Mouse (Mus musculus) brain, adult 2 months (tissue): Measurements from ENCODE around the gene Celf2.

Source experiments
- DNase-seq: peaks from one replicate; pipeline ENCODE4 v3.0.0; 2011; ENCODE audit warnings: low read depth, low spot score

The Celf2 gene

GRCm38 (mm10) chr2:7026737-7027136, 482.6 kb downstream of the Celf2 start:
- DNase-seq, result no peak

GRCm38 (mm10) chr2:7025594-7025993, 483.8 kb downstream of the Celf2 start:
- peak; percentile 52 for DNase-seq

- DNase-seq, result peak; percentile 30
Measured at GRCm38 (mm10) chr2:7022184-7022583, 487.2 kb downstream of the Celf2 start.

- DNase-seq, result no peak
Measured at GRCm38 (mm10) chr2:7017384-7018113, 491.8 kb downstream of the Celf2 start.

DNA sequence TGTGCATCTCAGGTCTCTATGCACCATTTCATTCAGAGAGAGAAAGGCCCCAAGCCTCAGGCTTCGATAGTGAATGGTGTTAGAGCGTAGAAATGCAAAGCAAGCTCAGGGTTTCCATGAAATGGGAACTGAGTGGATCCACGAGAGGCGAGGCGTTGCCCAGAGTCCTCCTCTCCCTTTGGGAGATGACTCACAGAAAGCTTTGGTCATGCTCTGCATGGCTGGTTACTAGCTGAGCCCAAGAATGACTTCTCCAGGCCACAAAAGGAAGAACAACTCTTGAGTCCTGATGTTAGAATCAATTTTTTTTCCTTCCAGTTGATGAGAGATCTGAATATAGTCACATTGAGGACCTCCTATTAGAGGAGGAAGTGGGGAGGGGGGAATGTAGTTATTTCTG, 496.2 kb downstream of the Celf2 start:
- DNase-seq, result peak; percentile 42

- DNase-seq, result peak; percentile 62
Measured at GRCm38 (mm10) chr2:7006816-7007215, 502.5 kb downstream of the Celf2 start.

DNA sequence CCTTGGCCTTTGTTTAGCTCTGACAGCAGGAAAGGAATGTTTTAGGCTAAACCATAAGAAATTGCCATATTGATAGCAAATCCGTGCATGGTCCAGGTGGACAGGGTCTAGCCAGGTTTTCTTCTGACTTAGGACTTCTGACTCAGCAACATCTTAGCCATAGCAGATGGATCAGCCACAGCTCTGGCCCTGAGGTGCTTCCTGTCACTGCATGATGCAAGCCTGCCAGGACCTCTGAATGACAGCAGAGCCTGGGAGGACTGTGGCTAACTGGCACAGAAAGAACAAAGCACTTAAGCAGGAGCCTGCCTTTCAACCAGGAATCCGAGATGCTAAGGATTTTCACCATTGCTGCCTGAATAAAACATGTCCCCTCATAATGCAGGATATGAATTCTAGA, 507.4 kb downstream of the Celf2 start:
- DNase-seq, result peak; percentile 95

- peak; percentile 45 for DNase-seq
Measured at GRCm38 (mm10) chr2:6991010-6991421, 518.3 kb downstream of the Celf2 start.

DNA sequence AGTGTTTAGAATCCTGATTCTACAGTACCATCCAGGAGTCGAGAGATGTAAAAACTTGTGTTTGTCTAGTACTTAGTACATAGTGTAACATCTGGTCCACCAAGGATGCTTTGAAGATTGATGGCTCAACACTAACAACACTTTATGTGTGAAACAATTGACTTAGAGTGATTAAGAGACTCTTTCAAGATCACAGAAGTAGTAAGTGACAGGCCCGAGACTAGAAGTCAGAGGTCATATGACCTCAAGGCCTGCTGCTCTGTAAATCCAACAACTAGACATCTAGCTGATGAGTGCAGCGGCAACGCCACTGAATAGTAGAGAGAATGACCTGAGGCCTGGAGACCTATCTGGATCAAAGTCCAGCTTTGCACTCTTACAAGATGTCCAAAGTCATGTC, 523.7 kb downstream of the Celf2 start:
- no peak for DNase-seq

DNA sequence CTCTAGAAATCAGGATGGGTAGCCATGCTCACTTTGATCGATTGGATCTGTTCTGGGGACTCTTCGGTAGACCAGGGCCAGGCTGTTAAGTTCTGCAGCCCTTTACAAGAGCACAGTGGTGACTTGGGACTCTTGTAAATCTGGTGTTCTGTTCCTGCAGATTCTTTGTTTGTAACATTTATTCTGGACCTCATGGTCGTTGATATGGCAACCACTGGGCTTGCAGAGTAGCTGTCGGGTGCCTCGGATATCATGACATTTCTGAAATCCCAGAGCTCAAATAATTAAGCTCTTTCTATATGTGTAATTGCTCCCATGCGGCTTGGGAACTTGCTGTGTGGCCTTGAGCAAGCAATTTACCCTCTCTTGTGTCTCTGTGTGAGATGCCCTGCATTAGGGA, 525.5 kb downstream of the Celf2 start:
- DNase-seq, result no peak

- DNase-seq, result no peak
Measured at GRCm38 (mm10) chr2:6976300-6976699, 533.1 kb downstream of the Celf2 start.

DNA sequence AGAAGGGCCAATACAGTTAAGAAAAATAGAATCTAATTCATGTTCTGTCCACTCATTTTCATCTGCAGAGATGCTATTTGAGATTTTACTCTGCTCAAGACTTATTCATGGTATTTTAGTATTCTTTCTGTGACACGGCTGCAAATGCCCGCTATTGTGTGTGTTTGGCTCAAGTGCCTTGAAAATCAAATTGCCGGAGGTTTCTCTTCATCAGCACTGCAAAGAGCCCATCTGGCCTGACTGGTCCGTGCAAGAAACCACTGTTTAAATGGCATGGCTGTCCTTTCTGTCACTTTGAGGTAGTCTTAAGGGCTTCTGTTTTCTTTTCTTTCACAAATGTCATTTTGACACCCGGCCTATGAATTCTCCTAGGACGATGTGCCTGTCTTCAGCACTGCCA, 540.1 kb downstream of the Celf2 start:
- DNase-seq, result no peak

DNA sequence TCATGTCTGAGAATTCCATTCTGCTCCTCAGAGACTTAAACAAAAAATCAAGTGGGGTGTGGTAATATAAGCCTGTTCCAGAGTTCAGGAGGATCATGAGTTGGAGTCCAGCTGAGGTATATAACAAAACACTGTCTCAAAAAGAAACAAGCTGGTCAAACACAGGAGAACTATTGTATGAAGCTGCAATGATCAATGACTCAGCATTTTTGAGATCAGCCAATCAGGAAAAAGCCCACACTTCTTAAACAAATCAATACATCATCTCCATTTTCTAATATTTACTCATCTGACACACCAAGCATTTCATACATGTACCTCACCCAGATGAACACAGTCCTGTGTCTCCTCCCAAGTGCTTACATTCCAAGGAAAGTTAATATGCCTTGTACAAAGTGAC, 544.1 kb downstream of the Celf2 start:
- no peak for DNase-seq

DNA sequence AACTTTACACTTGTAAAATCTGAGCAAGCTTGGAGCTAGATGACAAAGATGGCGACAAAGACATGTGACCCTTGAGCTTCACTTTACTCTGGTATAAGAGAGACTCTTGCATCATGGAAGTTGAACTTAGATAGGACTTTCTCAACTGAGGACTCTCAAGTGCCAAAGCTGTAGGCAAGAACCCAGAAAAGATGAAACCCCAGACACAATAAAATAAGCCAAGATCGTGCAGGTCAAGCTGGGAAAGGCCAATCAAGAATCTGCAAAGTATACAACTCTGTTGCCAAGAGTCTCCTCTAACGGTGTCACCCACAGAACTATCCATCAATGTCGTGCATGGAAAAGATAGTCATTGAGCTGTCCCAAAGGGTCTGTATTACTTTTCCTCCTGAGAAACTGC, 558.7 kb downstream of the Celf2 start:
- no peak for DNase-seq

DNA sequence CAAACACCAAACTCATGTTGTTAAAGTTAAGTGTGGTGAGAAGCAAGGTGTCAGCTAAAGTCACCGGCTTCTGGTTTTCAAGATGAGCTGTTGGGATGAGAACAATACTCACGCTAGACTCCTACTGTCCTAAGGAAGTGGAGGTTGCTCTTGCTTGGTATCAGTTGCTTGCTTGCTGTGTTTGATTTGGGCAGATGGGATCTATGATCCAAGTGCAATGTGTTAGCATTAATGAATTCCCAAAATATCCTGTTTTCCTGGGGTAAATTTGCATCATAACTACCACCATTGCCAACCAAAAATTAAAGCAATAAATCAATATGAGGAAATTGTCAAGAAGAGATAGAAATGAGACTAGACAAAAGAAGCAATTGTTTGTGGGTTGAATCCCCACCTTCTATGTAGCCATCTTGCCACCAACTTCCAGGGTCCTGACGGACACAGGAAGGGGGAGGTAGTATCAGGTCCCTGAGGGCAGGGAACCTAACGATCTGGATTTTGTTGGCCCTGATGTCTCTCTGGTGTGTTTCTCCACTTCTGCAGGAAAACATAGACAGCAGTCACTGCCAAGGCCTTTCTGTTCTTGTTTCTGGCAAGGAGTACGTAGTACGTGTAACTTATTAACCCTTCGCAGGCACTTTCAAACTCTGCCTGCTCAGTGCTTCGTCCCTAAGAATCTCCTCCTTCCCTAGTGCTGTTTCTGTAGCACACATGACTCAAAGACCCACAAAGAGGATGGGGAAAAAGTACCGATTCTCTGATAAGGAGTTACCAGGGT, 563.5 kb downstream of the Celf2 start:
- no peak for DNase-seq

- peak; percentile 62 for DNase-seq
Measured at GRCm38 (mm10) chr2:6943651-6944050, 565.7 kb downstream of the Celf2 start.

- DNase-seq, result no peak
Measured at GRCm38 (mm10) chr2:6942635-6943390, 566.5 kb downstream of the Celf2 start.

DNA sequence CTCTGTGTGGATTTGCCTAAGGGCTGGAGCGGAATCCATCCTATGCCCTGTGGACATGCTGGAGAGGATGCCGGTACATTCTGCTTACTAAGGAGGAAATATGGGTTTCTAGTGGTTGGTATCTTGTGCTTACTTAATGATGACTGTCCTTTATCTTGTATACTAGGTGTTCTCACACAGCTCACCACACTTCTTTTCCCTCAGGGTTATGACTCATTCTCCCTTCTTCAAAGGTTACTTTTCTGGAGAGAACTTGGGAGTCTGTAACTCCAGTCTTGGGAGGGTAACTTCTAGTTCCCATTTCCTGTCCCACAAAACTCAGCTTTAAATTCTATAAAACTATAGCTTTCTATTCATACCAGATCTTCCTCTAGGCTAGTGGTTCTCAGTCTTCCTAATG, 570.2 kb downstream of the Celf2 start:
- DNase-seq, result no peak

DNA sequence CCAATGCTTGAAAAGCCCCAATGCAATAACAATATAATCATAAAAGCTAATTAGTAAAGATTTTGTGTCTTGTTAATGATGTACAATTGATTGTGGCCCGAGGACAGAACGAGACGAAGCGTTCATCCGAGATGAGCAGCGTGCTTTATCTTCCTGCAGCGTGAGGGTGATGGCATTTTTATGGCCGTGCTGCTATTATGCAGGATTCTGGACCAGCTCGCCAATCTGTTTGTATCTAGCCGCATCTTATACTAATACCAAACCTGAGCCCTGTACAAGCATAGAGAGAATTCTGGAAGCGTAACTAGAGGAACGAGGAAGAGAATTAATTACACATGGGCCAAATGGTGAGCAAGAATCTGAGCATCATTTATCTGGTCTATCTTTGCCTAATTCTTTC, 576.2 kb downstream of the Celf2 start:
- DNase-seq, result peak; percentile 21

DNA sequence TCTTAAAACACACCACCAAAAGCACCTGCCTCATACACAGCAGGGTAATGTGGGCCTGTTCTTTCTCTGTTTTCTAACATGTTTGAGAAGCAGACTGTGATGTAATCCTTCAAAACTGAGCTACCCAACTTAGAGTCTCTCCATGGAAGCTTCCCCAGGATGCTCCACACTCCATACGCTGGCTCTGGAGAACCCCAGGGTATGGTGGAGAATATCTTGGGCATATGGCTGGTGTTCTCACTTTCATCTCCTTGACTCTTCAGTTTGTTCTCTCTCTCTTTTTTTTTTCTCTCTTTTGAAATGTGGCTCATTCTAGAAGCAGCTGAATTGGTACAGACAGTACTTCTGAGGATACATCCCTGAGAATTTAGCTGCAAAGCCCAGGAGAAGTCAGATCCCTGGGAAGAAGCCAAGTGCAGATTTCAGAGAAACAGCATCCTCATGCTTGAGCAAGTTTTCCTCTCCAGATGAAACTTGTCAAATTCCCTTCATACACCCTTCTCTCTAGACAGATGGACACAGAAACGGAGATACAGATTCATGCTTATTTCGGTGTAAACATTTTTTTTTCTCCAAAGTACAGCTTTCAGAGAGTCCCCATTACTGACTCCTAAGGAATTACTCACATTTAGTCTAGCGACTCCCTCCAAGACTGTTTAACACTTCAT, 581.5 kb downstream of the Celf2 start:
- peak; percentile 89 for DNase-seq

DNA sequence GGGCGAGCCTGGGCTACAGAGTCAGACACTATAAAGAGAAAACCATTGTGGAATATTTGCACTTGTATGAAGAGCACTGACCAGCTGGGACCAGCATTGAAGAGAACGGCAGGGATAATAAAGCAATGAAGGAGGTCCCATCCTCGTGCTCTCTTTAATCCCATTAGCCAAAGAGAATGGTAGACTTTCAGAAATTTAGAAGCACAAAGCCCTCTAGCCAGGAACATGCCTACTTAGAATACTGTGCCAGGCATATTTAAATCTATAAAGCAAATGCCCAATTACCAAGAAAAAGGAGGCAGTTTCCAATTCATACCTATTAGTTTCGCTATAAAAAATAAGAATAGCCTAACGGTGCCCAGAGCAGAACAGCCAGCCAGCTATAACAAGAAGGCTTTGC, 583.9 kb downstream of the Celf2 start:
- DNase-seq, result no peak
